Mouse (Mus musculus) telencephalon, adult 2 months (tissue): ENCODE data around the gene Epha2.

ENCODE experiments used
- DNase-seq: peaks from one replicate; pipeline ENCODE4 v3.0.0-alpha.2; 2011; ENCODE audit warnings: low read depth, low spot score

The Epha2 gene

DNA sequence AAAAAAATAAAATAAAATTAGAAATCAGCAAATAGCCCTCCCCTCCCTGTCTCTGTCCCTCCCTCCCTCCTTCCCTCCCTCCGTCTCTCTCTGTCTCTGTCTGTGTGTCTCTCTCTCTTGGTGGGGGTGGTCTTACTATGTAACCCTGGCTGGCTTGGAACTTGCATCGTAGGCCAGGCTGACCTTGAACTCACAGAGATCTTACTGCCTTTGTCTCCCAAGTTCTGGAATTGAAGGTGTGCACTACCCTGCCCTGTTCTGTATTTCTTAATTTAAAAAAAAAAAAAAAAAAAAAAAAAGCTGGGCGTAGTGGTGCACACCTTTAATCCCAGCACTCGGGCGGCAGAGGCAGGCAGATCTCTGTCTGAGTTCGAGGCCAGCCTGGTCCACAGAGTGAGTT, 21.3 kb upstream of the Epha2 start:
- DNase-seq: no peak

DNA sequence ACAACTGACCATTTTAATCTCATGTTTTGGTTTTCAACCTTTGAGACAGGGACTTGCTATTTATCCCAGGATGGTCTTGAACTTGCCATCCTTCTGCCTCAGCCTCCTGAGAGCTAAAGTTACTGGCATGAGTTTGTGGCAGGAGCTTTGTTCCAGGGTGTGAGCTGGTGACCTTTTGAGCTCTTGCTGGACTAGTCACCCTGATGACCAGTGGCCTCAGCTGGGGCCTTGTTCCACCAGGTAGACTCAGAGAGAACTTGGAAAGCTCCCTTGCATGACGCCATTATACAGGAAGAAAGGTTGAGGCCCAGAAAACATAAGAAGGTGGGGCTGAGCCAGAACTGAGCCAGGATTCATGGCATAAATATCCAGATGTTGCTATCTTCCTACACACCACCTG, 20.6 kb upstream of the Epha2 start:
- DNase-seq: no peak

DNA sequence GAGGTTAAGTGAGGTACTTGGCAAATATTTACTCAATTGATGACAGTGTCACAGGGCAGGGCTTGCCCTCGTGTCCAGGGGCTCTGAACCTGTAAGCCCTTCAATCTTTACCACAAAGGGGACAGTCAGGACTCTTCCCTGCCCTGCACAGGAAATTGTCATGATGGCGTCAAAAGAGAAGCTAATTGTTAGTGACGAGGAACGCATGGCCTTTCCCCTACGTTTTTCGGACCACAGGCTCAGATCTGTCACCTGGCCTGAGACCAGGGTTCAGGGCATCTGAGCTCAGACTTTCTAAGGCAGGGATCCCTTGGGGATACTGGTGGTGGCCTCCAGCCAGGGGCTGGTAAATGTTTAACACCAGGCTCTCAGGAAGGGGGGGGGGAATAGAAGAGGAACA, 19.9 kb upstream of the Epha2 start:
- no peak for DNase-seq

DNA sequence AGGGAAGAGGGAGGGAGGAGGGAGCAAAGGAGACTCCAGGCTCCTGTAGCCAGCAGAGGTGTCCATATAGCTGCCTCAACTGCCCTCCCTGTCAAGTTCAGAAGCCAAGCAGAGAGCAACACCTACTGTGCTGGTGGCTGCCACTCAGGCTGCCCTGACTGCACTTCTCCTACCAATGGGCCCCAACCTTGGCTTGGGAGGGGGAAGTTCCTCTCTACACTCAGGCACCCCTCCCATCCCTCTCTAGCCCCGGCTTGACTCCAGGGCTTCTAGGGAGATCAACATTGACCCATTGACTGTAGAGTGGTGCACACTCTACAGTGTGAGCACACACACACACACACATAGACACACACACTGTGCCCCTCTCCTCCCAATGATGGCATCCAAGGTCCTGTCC, 19.5 kb upstream of the Epha2 start:
- no peak for DNase-seq

DNA sequence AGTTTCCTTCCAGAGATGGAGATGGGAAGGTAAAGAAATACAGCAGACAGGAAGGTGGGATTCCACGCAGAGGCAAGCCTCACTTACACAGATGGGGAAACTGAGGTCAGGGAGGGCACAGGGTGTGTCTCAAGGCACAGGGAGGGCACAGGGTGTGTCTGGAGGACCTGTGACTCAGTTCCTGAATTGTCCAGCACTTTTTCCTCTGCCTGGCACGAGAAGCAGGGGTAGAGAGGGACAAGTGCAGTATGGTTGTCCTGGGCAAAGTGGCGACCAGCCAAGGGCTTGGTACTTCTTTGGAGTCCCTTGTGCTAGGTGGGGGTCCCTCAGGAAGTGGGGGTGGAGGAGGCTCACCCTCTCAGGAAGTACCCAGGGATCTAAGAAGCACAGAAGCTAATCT, 19.0 kb upstream of the Epha2 start:
- no peak for DNase-seq

DNA sequence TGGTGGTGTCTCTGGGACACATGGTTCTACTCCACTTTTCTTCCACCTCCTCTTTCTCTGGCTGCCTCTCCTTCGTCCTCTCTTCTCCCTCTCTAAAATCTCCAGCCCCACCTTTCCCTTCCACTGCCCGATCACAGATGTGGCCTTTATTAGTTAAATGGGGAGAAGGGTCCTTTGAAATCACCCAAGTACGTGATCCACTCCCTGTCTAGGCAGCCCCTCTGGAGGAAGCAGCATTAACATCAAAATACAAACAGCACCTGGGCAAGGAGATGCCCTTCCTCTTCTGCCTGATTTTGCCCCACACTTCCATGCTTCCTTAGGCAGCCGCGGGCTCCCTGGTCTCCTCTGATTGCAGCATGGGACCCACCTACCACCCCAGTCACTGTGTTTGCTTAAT, 18.4 kb upstream of the Epha2 start:
- DNase-seq: no peak

DNA sequence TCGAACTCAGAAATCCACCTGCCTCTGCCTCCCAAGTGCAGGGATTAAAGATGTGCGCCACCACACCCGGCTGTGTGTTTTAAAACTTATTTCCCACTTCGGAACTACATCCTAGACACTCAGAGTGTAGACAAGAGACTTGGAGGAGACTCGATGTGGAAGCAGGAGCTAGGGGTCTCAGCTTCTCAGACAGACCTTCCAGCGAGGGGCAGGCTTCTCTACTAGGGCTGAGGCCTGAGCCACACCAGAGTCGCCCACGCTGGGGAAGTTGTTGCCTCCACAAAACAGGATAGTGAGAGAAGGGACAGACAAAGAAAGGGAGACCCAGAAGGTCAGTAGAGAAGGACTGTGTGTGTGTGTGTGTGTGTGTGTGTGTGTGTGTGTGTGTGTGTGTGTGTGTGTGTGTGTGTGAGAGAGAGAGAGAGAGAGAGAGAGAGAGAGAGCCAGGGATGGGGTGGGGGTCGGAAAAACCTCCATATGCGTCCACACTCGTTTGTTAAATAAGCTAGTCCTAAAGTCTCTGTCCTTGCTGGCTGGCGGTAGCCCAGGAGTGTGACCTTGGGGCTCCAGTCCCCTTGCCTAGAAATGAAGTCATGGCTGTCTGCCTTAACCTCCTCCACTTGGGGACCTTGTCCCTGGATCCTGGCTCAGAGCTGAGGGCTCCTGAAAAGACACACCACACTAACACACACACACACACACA, 17.7 kb upstream of the Epha2 start:
- no peak for DNase-seq

DNA sequence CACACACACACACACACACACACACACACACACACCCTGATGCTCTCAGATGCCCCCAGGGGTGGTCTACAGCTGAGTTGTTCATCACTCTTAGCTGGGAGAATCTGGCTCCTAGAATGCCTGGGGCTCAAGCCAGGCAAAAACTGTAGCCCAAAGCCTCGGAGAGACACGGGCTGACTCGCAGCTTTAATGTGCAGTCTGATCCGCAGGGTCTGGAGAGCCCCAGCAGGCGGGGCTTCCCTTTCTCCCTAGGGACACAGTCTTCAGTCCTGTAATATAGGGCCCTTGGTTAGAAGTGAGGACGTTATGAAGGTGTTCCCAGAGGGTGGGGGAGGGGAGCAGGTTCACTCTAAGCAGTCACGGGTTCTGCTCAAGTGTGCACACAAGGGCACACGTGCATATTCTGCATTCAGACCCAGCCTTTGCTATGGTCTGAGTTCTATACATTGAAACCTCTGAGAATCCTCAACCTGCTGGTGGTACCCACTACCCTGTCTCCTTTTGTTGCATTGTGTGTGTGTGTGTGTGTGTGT, 17.1 kb upstream of the Epha2 start:
- DNase-seq: no peak

DNA sequence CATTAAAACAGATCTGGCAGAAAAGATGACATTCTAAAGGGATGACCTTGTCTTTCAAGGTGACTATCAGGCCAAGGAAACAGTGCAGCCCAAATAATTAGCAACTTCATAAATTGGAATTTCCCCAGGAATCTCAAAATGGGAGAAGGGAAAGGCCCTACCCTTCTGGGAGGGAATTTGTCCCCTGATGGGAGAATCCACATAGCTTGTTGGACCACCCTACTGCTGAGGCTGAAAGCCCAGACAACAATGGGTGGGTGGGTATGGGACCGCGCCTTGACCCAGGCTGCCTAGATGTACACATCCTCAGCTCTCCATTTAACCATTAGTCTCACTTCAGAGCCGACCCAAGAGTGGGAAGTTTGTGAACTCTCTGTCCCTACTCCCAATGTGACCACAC, 16.6 kb upstream of the Epha2 start:
- no peak for DNase-seq

DNA sequence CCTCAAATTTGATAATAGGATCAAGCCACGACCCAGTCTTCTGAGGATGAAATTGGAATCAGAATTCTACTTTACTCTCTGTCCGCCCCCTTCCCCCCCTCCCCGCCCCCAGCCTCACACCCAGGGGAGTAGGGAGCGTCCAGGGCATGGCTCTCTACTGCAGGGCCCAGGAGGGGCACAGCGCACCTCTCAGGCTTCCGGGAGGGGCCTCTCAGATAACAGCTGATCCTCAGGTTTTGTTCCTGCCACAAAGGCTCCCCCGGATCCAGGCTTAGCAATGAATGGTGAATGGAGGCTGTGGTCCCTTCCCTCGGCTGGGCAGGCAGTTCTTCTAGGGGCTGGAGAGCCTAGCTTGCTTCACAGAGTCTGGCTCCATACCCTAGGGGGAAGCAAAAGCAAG, 15.9 kb upstream of the Epha2 start:
- no peak for DNase-seq

DNA sequence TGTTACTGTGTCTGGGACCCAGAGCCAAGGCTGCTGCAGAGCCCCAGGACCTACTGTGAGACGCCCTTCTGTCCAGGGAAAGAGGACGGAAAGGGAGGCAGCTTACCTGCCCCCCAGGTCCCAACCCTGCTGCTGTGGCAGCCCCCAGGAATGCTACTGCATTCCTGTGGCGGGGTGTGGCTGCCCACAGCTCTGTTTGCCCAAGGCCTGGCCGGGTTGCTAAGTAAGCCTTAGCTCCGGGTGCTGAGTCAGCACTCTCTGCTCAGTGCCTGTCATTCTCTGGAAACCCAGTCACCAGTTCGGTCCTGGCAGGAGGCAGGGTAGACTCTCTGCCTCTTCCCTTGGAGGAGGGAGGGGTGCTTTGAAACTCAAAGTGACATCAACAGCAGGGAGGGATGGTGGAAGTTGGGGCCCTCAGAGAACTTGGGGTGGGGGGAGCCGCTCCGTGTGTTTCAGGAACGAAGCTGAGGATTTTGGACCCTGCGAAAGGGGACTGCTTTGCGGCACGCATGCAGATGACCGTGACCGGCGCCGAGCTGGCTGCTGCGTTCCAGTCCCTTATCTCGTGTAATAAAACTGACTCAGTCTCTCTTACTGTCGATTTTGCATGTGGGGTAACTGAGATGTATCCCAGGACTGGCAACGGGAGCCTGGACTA, 14.1 kb upstream of the Epha2 start:
- no peak for DNase-seq

DNA sequence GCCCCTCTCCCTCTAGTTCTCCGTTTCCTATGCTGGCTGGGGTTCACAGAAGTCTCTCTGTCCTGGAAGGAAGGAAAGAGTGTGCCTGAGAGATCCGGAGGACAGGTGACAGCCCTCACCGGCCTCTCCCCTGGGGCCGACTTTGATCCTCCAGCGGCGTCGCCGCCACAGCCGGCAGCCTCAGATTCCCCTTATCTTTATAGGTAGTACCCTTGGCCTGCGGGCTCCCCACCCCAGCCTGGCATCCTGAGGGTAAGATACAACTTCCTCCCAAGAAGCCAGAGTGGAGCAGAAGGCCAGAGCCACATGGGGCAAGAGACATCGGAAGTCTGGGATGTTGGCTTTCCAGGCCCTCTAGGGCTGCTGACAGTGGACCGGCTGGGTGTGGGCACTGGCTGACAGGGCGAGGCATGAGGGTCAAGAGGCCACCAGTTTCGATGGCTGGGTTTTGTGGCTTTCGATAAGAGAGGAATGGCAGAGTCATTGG, 13.5 kb upstream of the Epha2 start:
- no peak for DNase-seq

DNA sequence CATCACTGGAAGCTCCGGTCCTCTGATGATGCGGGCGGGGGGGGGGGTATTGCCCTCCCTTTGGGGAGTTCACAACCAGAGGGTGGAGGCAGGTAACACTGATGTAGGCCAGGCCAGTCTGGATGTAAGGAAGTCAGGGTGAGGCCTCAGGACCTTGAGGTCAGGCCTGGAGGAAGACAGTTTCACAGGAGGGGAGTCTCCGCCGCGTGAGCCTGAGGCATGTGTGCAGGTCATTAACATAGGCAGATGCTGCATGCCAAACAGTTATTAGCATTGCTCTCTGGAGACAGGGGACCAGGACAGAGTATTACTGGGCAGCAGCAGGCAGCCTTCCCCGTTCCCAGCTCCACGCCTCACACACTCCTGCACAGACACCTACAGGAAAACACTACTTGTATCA, 12.9 kb upstream of the Epha2 start:
- DNase-seq: no peak

DNA sequence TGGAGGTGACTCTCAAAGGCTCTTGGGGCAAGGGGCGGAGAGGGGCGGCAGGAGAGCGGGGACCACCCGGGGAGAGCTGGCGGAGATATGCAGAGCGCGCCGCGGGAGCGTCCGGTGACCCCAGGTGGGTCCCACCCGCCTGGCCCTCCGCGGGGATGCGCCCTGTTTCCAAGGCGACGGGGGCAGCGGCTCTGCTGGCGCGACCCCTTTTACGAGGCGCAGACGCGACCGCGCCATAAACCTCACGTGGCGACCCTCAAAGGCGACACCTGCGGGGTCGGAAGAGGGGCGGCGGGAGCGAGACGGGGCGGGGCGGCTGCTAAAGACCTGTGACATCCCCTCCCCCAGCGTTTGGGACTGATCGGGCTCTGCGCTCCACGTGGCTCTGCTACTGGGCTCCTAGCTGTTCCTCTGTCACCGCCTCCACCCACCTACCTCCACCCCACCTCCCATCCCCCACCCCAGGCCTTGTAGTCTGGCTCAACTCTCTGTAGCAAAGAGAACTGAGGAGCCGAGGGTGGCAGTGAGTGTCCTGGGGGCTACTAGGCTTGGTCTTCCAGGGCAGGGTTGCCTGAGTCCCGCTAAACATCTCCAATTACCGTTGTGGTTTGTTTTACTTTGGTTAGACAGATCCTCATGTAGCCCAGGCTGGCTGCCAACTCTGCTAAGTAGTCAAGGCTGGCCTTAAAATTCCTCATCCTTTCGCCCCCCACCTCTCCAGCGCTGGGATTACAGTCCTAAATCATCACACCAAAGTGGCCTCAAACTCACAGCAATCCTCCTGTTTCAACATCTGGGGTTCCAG, 9.3 kb upstream of the Epha2 start:
- no peak for DNase-seq

DNA sequence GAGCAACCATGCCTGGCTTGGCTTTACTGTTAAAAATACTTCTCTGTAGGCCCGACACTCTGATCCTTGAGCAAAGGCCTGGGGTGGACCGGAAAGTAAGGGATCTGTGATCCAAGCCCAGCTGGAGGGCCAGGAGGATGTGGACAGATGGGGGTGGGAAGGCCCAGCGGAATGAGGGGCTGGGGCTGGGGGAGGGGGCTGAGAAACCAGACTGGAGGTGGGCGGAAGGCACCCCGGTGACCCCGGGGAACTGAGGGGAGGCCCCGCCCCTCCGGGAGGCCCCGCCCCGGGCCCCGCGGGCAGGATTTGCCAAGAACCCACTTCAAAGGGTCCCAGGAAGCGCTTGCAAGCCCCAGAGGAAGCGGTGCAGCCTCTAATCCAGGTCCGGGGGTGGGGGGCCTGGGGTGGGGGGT, 5.3 kb upstream of the Epha2 start:
- DNase-seq: no peak

DNA sequence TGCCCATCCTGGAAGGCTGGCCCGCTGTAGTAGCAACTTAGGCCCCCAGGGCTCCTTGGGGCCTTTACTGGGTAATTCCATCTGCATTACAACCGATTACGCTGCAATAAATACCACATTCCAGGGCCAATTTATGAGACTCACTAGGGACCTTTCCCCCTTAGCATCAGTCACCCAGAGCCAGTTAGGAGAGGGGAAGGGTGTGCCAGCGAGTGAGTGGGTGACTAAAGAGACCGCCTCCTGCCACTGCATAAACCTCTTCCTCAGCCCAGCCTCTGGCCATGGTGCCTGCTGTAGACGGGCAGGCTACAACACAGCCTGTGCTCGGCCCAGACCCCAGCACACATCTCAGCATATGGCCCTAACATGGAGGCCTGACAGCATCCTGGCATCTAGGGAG, 3.1 kb upstream of the Epha2 start:
- DNase-seq: no peak

DNA sequence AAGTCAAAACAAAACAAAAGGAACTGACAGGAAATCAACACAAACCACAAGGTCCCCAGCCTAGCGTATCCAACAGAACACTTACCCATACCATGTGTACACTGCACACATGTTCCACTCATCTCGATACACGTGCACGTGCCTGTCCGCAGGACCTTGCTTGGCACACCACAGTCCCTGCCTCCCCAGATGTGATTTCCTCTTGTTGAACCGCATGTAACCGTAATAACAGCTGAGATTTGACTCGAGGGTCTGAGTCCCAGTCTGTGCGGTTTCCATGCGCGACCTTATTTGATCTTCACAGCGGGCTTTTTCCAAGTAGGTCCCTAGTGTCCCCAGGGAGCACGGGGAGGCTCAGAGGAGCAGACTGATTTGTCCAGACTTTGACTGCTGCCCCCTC, 1.7 kb upstream of the Epha2 start:
- no peak for DNase-seq

DNA sequence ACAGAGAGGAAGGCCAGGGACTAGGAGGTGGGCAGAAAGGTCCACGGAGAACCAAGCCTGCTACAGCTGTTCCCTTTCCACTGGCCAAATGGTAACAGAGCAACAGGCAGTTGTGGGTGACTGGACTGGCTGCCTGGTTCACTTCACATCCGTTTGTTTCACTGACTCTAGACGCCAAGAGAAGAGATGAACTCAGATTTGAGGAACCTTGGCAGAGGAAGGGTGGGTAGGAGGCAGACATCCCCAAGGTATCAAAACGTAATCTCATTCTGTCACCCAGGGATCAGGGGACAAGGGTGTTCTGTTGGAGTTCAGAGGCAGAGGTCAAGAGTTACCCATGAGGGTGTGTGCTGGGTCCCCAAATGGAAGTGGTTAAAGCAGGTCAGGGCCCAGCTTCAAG, 844 bp upstream of the Epha2 start:
- no peak for DNase-seq

DNA sequence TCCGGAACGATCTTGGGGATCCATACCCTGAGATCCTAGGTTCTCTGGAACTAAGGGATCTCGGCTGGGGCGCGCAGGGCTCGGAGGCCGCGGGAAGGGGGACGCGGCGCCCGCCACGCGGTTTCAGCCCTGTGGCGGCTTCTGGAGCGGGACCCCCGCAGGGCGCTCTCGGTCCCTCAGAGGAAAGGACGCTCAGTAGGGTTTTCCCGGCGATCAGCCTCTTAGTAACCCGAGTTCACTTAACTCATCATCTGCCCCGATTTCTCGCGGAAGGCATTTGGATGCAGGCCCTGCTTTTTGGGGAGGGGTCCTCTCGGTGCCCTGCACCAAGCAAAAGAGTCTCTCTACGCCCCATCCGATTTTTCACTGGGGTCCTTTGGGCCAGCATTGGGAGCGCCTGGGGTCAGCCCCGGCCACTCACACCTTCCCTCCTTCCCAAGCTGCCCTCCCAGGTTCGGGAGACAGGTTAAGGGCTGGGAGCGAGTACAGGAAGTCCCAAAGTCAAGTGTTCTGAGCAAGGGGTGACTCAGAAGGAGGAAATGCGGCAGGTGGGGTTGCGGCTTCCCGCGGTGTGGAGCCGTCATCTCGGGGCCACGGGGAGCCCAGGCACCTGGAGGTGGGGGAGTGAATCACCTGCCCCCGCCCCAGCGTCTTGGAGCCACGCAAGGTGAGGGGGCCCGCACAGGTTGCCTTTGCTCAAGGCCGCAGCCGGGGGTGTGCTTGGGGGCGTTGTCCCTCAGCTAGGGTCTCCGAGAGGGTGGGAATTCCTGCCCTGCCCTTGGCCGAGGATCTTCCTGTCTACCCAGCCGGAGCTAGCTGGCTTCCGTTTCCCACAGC, 769 bp downstream of the Epha2 start:
- DNase-seq: no peak

DNA sequence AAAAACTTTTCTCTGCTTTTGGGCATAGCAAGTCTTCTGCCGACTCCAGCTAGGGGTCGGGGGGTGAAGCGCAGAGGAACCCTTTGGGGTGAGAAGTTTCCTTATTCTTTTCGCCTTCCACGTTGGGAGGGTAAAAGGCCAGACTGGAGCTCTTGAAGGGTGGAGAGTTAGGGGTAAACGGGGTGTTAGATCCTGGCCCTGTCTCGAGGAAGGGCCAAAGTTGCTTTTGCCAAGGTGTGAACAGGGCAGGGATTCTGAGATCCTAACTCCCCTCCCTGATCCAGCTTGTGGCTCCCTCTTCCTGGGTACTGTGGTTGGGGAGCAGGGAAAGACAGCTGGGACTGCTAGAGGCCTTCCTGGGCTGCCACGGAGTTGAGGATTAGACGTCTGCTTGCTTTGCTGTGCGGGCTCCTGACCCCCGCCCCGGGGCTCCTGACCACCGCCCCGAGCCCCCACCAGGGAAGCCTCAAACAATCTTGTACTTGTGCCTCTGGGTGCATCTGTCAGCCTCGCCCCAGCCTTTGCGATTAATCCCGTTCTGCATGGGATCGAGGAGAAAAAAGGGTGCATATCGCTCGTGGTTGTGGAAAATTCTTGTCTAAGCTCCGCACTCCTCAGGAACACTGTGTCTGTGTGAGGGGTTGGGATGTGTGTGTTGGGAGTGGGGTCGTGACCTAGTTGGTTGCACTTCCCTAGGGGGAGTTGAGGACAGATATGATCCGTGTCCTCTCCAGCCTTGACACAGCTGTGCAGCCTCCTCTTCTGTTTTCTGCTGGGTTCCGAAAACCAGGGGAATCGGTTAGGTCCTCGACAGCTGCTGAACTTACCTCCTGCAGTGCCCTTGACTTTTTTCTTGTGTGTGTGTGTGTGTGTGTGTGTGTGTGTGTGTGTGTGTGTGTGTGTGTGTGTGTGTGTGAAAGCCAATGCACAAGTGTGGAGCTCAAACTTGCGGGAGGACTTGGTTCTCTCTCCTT, 1.7 kb downstream of the Epha2 start:
- DNase-seq: no peak
